In the genomic region with DNA sequence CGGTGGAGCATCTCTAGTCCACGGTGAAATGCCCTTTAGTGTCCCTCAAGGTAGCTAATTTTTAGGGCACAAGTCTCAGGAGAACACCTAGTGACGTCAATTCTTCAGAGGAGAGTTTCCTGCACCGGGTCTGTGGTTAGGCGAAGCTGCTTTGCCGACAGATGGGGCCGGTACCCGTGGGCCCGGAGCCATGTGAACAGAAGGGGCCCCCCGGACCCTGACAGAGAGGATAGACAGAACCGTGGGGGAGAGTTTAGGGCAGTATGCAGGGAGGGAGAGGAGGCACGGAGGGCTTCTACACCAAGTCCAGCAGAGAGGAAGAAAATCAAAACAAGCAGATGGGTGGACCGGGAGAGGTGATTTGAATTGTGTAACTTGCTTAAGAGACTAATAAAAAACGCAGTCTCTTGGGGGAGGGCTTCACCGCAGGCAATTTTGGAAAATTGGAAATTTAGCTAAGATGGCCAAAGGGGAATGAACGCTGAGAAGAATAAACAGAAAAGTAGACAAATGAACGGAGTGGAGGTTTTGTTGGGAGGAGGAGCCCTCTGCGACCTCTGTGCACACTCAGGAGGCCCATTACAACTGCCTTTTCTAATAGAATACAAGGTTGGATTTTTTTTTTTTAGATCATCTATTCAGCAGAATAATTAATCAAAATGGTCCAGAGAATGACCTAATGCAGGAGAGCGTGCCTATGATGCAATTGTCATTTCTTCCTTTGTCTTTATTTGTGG, we compare ENCODE assay signal across 9 mouse cellular contexts.
DNase-seq lines count a peak whose midpoint lies in the region; ATAC-seq and TF ChIP-seq lines count a peak whose summit lies in the region.
"Had no signal": no experiment of that assay in that cellular context is flagged by ENCODE, and none has a peak within 500 bp of the region (broad histone marks: within the 10 kb centered on the region; RNA-seq: fewer than 3 reads in every experiment).

No protein-coding gene starts in this region.

- ATAC-seq in midbrain, embryonic 12.5 days (ENCODE audit: low FRiP score, low read depth) = no peak; the same call in 1 of the 2 replicates
- ATAC-seq in midbrain, embryonic 16.5 days = no peak
- ATAC-seq in hindbrain, embryonic 12.5 days (ENCODE audit: low FRiP score) = peak; percentile 52

- H3K4me1 ChIP-seq in midbrain, embryonic 12.5 days = peaks cover 20% of the 10 kb centered on the region
- peaks cover 4% of the 10 kb centered on the region; the same call in 1 of the 2 replicates for H3K4me1 ChIP-seq in midbrain, embryonic 16.5 days (ENCODE audit: control insufficient read depth, insufficient read depth, low read length)
- peaks cover 13% of the 10 kb centered on the region for H3K4me1 ChIP-seq in hindbrain, embryonic 12.5 days

- intact Hi-C loops in left cerebral cortex, adult 2 months (cut with DNase I) = no loop called here

- 60% methylated on average over 19 of the region's 19 CpGs for WGBS in midbrain, embryonic 12.5 days
- 45% methylated on average over 19 of the region's 19 CpGs for WGBS in midbrain, embryonic 16.5 days
- 46% methylated on average over 19 of the region's 19 CpGs for WGBS in hindbrain, embryonic 12.5 days

- no peak for TF ChIP-seq CTCF in left cerebral cortex, adult 2 months (IDR thresholded peaks at IDR 0.05)

- no peak overlapping the region for H3K4me3 ChIP-seq in midbrain, embryonic 12.5 days
- no peak overlapping the region for H3K4me3 ChIP-seq in midbrain, embryonic 16.5 days (ENCODE audit: low read depth, low read length)
- no peak overlapping the region for H3K4me3 ChIP-seq in hindbrain, embryonic 12.5 days
- no peak overlapping the region for H3K4me3 ChIP-seq in left cerebral cortex, adult 2 months

- peak overlapping the region; percentile 26 for H3K27ac ChIP-seq in midbrain, embryonic 12.5 days (replicated peaks)
- no peak overlapping the region for H3K27ac ChIP-seq in midbrain, embryonic 16.5 days (ENCODE audit: low read length)
- no peak overlapping the region; the same call in 1 of the 2 replicates for H3K27ac ChIP-seq in hindbrain, embryonic 12.5 days
- H3K27ac ChIP-seq in left cerebral cortex, adult 2 months = no peak overlapping the region

- H3K9me3 ChIP-seq in midbrain, embryonic 12.5 days = no peaks in the 10 kb centered on the region
- H3K9me3 ChIP-seq in midbrain, embryonic 16.5 days (replicated peaks; ENCODE audit: control insufficient read depth, low read length, poor library complexity, severe bottlenecking) = no peaks in the 10 kb centered on the region
- H3K9me3 ChIP-seq in hindbrain, embryonic 12.5 days (replicated peaks) = no peaks in the 10 kb centered on the region

- no peaks in the 10 kb centered on the region for H3K36me3 ChIP-seq in midbrain, embryonic 12.5 days
- H3K36me3 ChIP-seq in midbrain, embryonic 16.5 days (ENCODE audit: control insufficient read depth, insufficient read depth, low read length) = no peaks in the 10 kb centered on the region
- no peaks in the 10 kb centered on the region for H3K36me3 ChIP-seq in hindbrain, embryonic 12.5 days

- H3K4me2 ChIP-seq in midbrain, embryonic 12.5 days (replicated peaks) = no peak overlapping the region
- H3K4me2 ChIP-seq in midbrain, embryonic 16.5 days (ENCODE audit: low read length) = no peak overlapping the region
- no peak overlapping the region for H3K4me2 ChIP-seq in hindbrain, embryonic 12.5 days (replicated peaks)

- H3K27me3 ChIP-seq in midbrain, embryonic 12.5 days = no peaks in the 10 kb centered on the region
- no peaks in the 10 kb centered on the region for H3K27me3 ChIP-seq in midbrain, embryonic 16.5 days (ENCODE audit: control insufficient read depth, insufficient read depth, low read depth, low read length)
- no peaks in the 10 kb centered on the region for H3K27me3 ChIP-seq in hindbrain, embryonic 12.5 days

- DNase-seq in cerebellum, postnatal 14 days = peak; percentile 91 to 97
- DNase-seq in retina, postnatal 1 day = peak; percentile 27
- DNase-seq in lung, postnatal 25 days (ENCODE audit: low spot score) = no peak
- no peak for DNase-seq in left cerebral cortex, adult 2 months (ENCODE audit: extremely low spot score in 1 of 2, low spot score in 2 of 2)
- DNase-seq: kidney, adult 11 months; layer of hippocampus, adult 9-11 months had no signal

- H3K9ac ChIP-seq in midbrain, embryonic 12.5 days (replicated peaks) = no peak overlapping the region
- no peak overlapping the region for H3K9ac ChIP-seq in midbrain, embryonic 16.5 days (ENCODE audit: low read depth, low read length)
- H3K9ac ChIP-seq in hindbrain, embryonic 12.5 days = no peak overlapping the region

Comparison
In these comparisons a context has a peak if more than half of its experiments do, and no peak if none do; other contexts are left out.
1. DNase-seq: peak in cerebellum, postnatal 14 days (2 of 2) and retina, postnatal 1 day (single experiment); none in lung, postnatal 25 days (single experiment) and left cerebral cortex, adult 2 months (0 of 2).